Mouse (Mus musculus): ENCODE results near the gene Cbx1. TPM values are rescaled to one million over a fixed set of nuclear protein-coding genes. Genes with fewer than 3 reads are reported as not detected.

Gene Cbx1
- total and polyA plus RNA-seq, 3 experiments, result 8.4 to 36.9 (median 34.8) TPM

- Histone ChIP-seq H3K36me3 (ENCODE audit: control insufficient read depth, insufficient read depth, low read length) (peaks cover 3% of the 10 kb centered on the region), H3K27ac (no peak overlapping the region), H3K9ac (ENCODE audit: low read depth, low read length) (no peak overlapping the region), H3K4me1 (ENCODE audit: control insufficient read depth, insufficient read depth, low read length) (peaks cover 20% of the 10 kb centered on the region), H3K79me2 (replicated peaks; ENCODE audit: control insufficient read depth, insufficient read depth, low read length) (peaks cover 10% of the 10 kb centered on the region), H3K27me3 (ENCODE audit: control insufficient read depth, insufficient read depth, low read length) (no peaks in the 10 kb centered on the region), H3K4me3 (no peak overlapping the region)
- intact Hi-C loops (cut with DNase I), result loop anchor here (2.0 kb wide), 1 partner anchor 33 kb away; the partner anchor contains the start of gene Cbx1
- 72% methylated on average over 10 of the region's 10 CpGs for WGBS
- no peak for TF ChIP-seq CTCF (IDR thresholded peaks at IDR 0.05)
- no peak for TF ChIP-seq EP300 (IDR thresholded peaks at IDR 0.05; ENCODE audit: insufficient read depth, low read depth, low read length)
- no peak for TF ChIP-seq POLR2A (IDR thresholded peaks at IDR 0.05; ENCODE audit: insufficient read depth, low read depth, low read length)
- DNase-seq, result no peak
Measured at GRCm38 (mm10) chr11:96821956-96822355, 33.0 kb downstream of the Cbx1 start.

GRCm38 (mm10) chr11:96822675-96823470 lies 33.9 kb downstream of the Cbx1 start:
- Histone ChIP-seq H3K9ac (ENCODE audit: low read depth, low read length) (peak overlapping the region; percentile 54; the same call in 1 of the 2 replicates), H3K4me3 (no peak overlapping the region; the same call in 1 of the 2 replicates), H3K4me1 (ENCODE audit: control insufficient read depth, insufficient read depth, low read length) (peaks cover 23% of the 10 kb centered on the region), H3K27me3 (ENCODE audit: control insufficient read depth, insufficient read depth, low read length) (no peaks in the 10 kb centered on the region), H3K27ac (no peak overlapping the region), H3K79me2 (replicated peaks; ENCODE audit: control insufficient read depth, insufficient read depth, low read length) (peaks cover 13% of the 10 kb centered on the region), H3K36me3 (ENCODE audit: control insufficient read depth, insufficient read depth, low read length) (peaks cover 7% of the 10 kb centered on the region)
- intact Hi-C loops (cut with DNase I), result loop anchor here (2.0 kb wide), 1 partner anchor 34 kb away; the partner anchor contains the start of gene Cbx1
- TF ChIP-seq POLR2A (IDR thresholded peaks at IDR 0.05; ENCODE audit: insufficient read depth, low read depth, low read length), result no peak
- no peak for TF ChIP-seq CTCF (IDR thresholded peaks at IDR 0.05)
- TF ChIP-seq EP300 (IDR thresholded peaks at IDR 0.05; ENCODE audit: insufficient read depth, low read depth, low read length), result no peak
- 24% methylated on average over 4 of the region's 4 CpGs for WGBS
- peak in 1 of 2 experiments; percentile 20 for DNase-seq

GRCm38 (mm10) chr11:96823471-96823837 lies 34.5 kb downstream of the Cbx1 start:
- TF ChIP-seq POLR2A (IDR thresholded peaks at IDR 0.05; ENCODE audit: insufficient read depth, low read depth, low read length) (no peak), EP300 (IDR thresholded peaks at IDR 0.05; ENCODE audit: insufficient read depth, low read depth, low read length) (no peak), CTCF (IDR thresholded peaks at IDR 0.05) (no peak)
- intact Hi-C loops (cut with DNase I), result loop anchor here (2.0 kb wide), 1 partner anchor 35 kb away; the partner anchor contains the start of gene Cbx1
- peaks cover 23% of the 10 kb centered on the region for H3K4me1 ChIP-seq (ENCODE audit: control insufficient read depth, insufficient read depth, low read length)
- 13% methylated on average over 13 of the region's 13 CpGs for WGBS
- H3K4me3 ChIP-seq, result peak overlapping the region; percentile 83
- H3K27me3 ChIP-seq (ENCODE audit: control insufficient read depth, insufficient read depth, low read length), result no peaks in the 10 kb centered on the region
- peak overlapping the region; percentile 54 for H3K9ac ChIP-seq (ENCODE audit: low read depth, low read length)
- H3K79me2 ChIP-seq (replicated peaks; ENCODE audit: control insufficient read depth, insufficient read depth, low read length), result peaks cover 13% of the 10 kb centered on the region
- H3K36me3 ChIP-seq (ENCODE audit: control insufficient read depth, insufficient read depth, low read length), result peaks cover 7% of the 10 kb centered on the region
- H3K27ac ChIP-seq, result peak overlapping the region; percentile 49
- DNase-seq, result peak in 1 of 2 experiments; percentile 27

GRCm38 (mm10) chr11:96823880-96824782 lies 35.2 kb downstream of the Cbx1 start:
- WGBS, result under 1% methylated on average over 25 of the region's 26 CpGs
- H3K9ac ChIP-seq (ENCODE audit: low read depth, low read length), result peak overlapping the region; percentile 71
- DNase-seq, result peak; percentile 85 to 91
- H3K36me3 ChIP-seq (ENCODE audit: control insufficient read depth, insufficient read depth, low read length), result peaks cover 7% of the 10 kb centered on the region
- H3K4me1 ChIP-seq (ENCODE audit: control insufficient read depth, insufficient read depth, low read length), result peaks cover 23% of the 10 kb centered on the region
- peak overlapping the region; percentile 99 for H3K27ac ChIP-seq
- H3K4me3 ChIP-seq, result peak overlapping the region; percentile 83
- TF ChIP-seq EP300 (IDR thresholded peaks at IDR 0.05; ENCODE audit: insufficient read depth, low read depth, low read length), result peak; percentile 5; the same call in 1 of the 2 replicates
- peak; percentile 23; the same call in 1 of the 2 replicates for TF ChIP-seq POLR2A (IDR thresholded peaks at IDR 0.05; ENCODE audit: insufficient read depth, low read depth, low read length)
- TF ChIP-seq CTCF (IDR thresholded peaks at IDR 0.05), result no peak
- H3K79me2 ChIP-seq (replicated peaks; ENCODE audit: control insufficient read depth, insufficient read depth, low read length), result peaks cover 13% of the 10 kb centered on the region
- intact Hi-C loops (cut with DNase I), result loop anchor here (2.0 kb wide), 1 partner anchor 35 kb away; the partner anchor contains the start of gene Cbx1
- H3K27me3 ChIP-seq (ENCODE audit: control insufficient read depth, insufficient read depth, low read length), result no peaks in the 10 kb centered on the region

- peak overlapping the region; percentile 99 for H3K27ac ChIP-seq
- peaks cover 23% of the 10 kb centered on the region for H3K4me1 ChIP-seq (ENCODE audit: control insufficient read depth, insufficient read depth, low read length)
- TF ChIP-seq CTCF (IDR thresholded peaks at IDR 0.05) (peak; percentile 18; the same call in 1 of the 2 replicates), POLR2A (IDR thresholded peaks at IDR 0.05; ENCODE audit: insufficient read depth, low read depth, low read length) (peak; percentile 41; the same call in 1 of the 2 replicates), EP300 (IDR thresholded peaks at IDR 0.05; ENCODE audit: insufficient read depth, low read depth, low read length) (peak; percentile 64; the same call in 1 of the 2 replicates)
- H3K27me3 ChIP-seq (ENCODE audit: control insufficient read depth, insufficient read depth, low read length), result no peaks in the 10 kb centered on the region
- intact Hi-C loops (cut with DNase I), result loop anchor here (5.0 kb wide), 1 partner anchor 142 kb away; no protein-coding TSS in a partner anchor
- WGBS, result 7% methylated on average over 7 of the region's 7 CpGs
- H3K36me3 ChIP-seq (ENCODE audit: control insufficient read depth, insufficient read depth, low read length), result peaks cover 7% of the 10 kb centered on the region
- H3K4me3 ChIP-seq, result peak overlapping the region; percentile 83
- H3K9ac ChIP-seq (ENCODE audit: low read depth, low read length), result peak overlapping the region; percentile 71
- H3K79me2 ChIP-seq (replicated peaks; ENCODE audit: control insufficient read depth, insufficient read depth, low read length), result peaks cover 13% of the 10 kb centered on the region
- peak; percentile 83 to 87 for DNase-seq
Measured at GRCm38 (mm10) chr11:96824783-96825495, 36.0 kb downstream of the Cbx1 start.
